9 mouse cellular contexts compared by ENCODE assay signal in genomic region chr15:99584407-99585202, GRCm38 (mm10). TPM values are rescaled to one million over a fixed set of nuclear protein-coding genes. Genes with fewer than 3 reads are reported as not detected.
DNase-seq lines count a peak whose midpoint lies in the region; ATAC-seq lines count a peak whose summit lies in the region.
"Had no signal": no experiment of that assay in that cellular context is flagged by ENCODE, and none has a peak within 500 bp of the region (broad histone marks: within the 10 kb centered on the region; RNA-seq: fewer than 3 reads in every experiment).

No protein-coding gene starts in this region.

- H3K27ac ChIP-seq in heart, embryonic 11.5 days (ENCODE audit: low read depth, low read length): no peak overlapping the region
- no peak overlapping the region; the same call in 1 of the 2 replicates for H3K27ac ChIP-seq in forebrain, embryonic 10.5 days
- H3K27ac ChIP-seq: macrophage had no signal

- no peak for DNase-seq in heart, postnatal 4 days
- no peak for DNase-seq in forebrain, embryonic 10.5 days (ENCODE audit: extremely low spot score, low spot score)
- DNase-seq in kidney, postnatal 4 days: peak; percentile 39 to 61
- peak; percentile 46 for DNase-seq in mesoderm, embryonic 11.5 days (ENCODE audit: low read depth, low spot score)
- DNase-seq in left cerebral cortex, postnatal 10 days (ENCODE audit: extremely low spot score in 1 of 2, low spot score in 2 of 2): no peak
- no peak for DNase-seq in spleen, adult 12 weeks (ENCODE audit: low spot score)
- no peak for DNase-seq in right cerebral cortex, adult 2 months (ENCODE audit: low spot score in 2 of 2)

- no peaks in the 10 kb centered on the region for H3K9me3 ChIP-seq in heart, embryonic 11.5 days (replicated peaks; ENCODE audit: control insufficient read depth, low read length)
- H3K9me3 ChIP-seq in forebrain, embryonic 10.5 days: no peaks in the 10 kb centered on the region

- H3K4me1 ChIP-seq in heart, embryonic 11.5 days (ENCODE audit: control insufficient read depth, insufficient read depth, low read length): peaks cover 18% of the 10 kb centered on the region
- H3K4me1 ChIP-seq in forebrain, embryonic 10.5 days: peaks cover 32% of the 10 kb centered on the region

- intact Hi-C loops in left cerebral cortex, postnatal 10 days (cut with DNase I): loop anchor here (10.0 kb wide), 1 partner anchor 170 kb away; no protein-coding TSS in a partner anchor

- H3K4me2 ChIP-seq in heart, embryonic 11.5 days: peak overlapping the region; percentile 67

- H3K9ac ChIP-seq in heart, embryonic 11.5 days (ENCODE audit: low read depth, low read length): no peak overlapping the region

- ATAC-seq in heart, embryonic 11.5 days (replicated peaks; ENCODE audit: insufficient number of reproducible peaks, low FRiP score, low TSS enrichment): no peak

- no peaks in the 10 kb centered on the region for H3K36me3 ChIP-seq in heart, embryonic 11.5 days (ENCODE audit: control insufficient read depth, insufficient read depth, low read length)
- no peaks in the 10 kb centered on the region for H3K36me3 ChIP-seq in forebrain, embryonic 10.5 days (replicated peaks)

- H3K27me3 ChIP-seq in heart, embryonic 11.5 days (ENCODE audit: control insufficient read depth, insufficient read depth, low read length): peaks cover 96% of the 10 kb centered on the region
- peaks cover 100% of the 10 kb centered on the region for H3K27me3 ChIP-seq in forebrain, embryonic 10.5 days (ENCODE audit: poor library complexity, severe bottlenecking)

- 2% methylated on average over 24 of the region's 24 CpGs for WGBS in heart, embryonic 11.5 days (ENCODE audit: insufficient replicate concordance)
- 1% methylated on average over 24 of the region's 24 CpGs for WGBS in forebrain, embryonic 10.5 days

- peak overlapping the region; percentile 36 for H3K4me3 ChIP-seq in heart, embryonic 11.5 days (ENCODE audit: low read depth, low read length)
- peak overlapping the region; percentile 46 for H3K4me3 ChIP-seq in forebrain, embryonic 10.5 days

RNA-seq across cellular contexts. Expression of gene Aqp2, which starts 5.8 kb away (rescaled TPM):
- not detected in 2 replicates for polyA plus RNA-seq in heart, embryonic 11.5 days (2014; fragmentation: Nextera tagmentation; extraction: Ambion mirVana)
- not detected for total RNA-seq in heart, postnatal 4 days (2021)
- polyA plus RNA-seq in forebrain, embryonic 10.5 days (2016; fragmentation: Nextera tagmentation; extraction: Ambion mirVana): not detected in 2 replicates
- total RNA-seq in left cerebral cortex, postnatal 10 days (2021): not detected
- polyA plus RNA-seq: macrophage had no signal

RNA-seq across cellular contexts. Expression of gene Aqp5, which starts 6.0 kb away (rescaled TPM):
- 1.6 and 1.9 TPM in 2 replicates for polyA plus RNA-seq in heart, embryonic 11.5 days (2014; fragmentation: Nextera tagmentation; extraction: Ambion mirVana)
- under 1 TPM in 1 of 2 experiments, not detected in 1; 0.57 TPM for total RNA-seq in heart, postnatal 4 days (2021)
- not detected in 2 replicates for polyA plus RNA-seq in forebrain, embryonic 10.5 days (2016; fragmentation: Nextera tagmentation; extraction: Ambion mirVana)
- 1 to 10 TPM; 1.7 to 1.9 TPM for total RNA-seq in left cerebral cortex, postnatal 10 days (2021)
- polyA plus RNA-seq: macrophage had no signal

RNA-seq across cellular contexts. Expression of gene Aqp6, which starts 16.6 kb away (rescaled TPM):
- polyA plus RNA-seq in heart, embryonic 11.5 days (2014; fragmentation: Nextera tagmentation; extraction: Ambion mirVana): not detected in 2 replicates
- not detected for total RNA-seq in heart, postnatal 4 days (2021)
- polyA plus RNA-seq in forebrain, embryonic 10.5 days (2016; fragmentation: Nextera tagmentation; extraction: Ambion mirVana): not detected in 2 replicates
- under 1 TPM in 1 of 2 experiments, not detected in 1; 0.15 TPM for total RNA-seq in left cerebral cortex, postnatal 10 days (2021)
- polyA plus RNA-seq: macrophage had no signal

RNA-seq across cellular contexts. Expression of gene Faim2, which starts 56.6 kb away (rescaled TPM):
- polyA plus RNA-seq in heart, embryonic 11.5 days (2014; fragmentation: Nextera tagmentation; extraction: Ambion mirVana): 0.40 and 0.51 TPM in 2 replicates
- total RNA-seq in heart, postnatal 4 days (2021): not detected
- 0.32 and 0.44 TPM in 2 replicates for polyA plus RNA-seq in forebrain, embryonic 10.5 days (2016; fragmentation: Nextera tagmentation; extraction: Ambion mirVana)
- 100 to 1,000 TPM; 130 to 135 TPM for total RNA-seq in left cerebral cortex, postnatal 10 days (2021)
- polyA plus RNA-seq: macrophage had no signal

Comparison
In these comparisons a context has a peak if more than half of its experiments do, and no peak if none do; other contexts are left out.
1. DNase-seq: peak in kidney, postnatal 4 days (2 of 2) and mesoderm, embryonic 11.5 days (single experiment); none in heart, postnatal 4 days (single experiment), forebrain, embryonic 10.5 days (single experiment), left cerebral cortex, postnatal 10 days (0 of 2), spleen, adult 12 weeks (single experiment) and right cerebral cortex, adult 2 months (0 of 2).